Mouse (Mus musculus): ENCODE measurements around the gene C9orf72. TPM values are rescaled to one million over a fixed set of nuclear protein-coding genes. Genes with fewer than 3 reads are reported as not detected.

C9orf72 gene
- total and polyA plus RNA-seq, 3 experiments, result 4.1 to 4.2 TPM; not detected in 1

- Histone ChIP-seq H3K4me1 (ENCODE audit: control insufficient read depth in 1 of 2, insufficient read depth in 2 of 2, low read length in 2 of 2) (peaks cover 7 to 26% of the 10 kb centered on the region in 2 experiments), H3K79me2 (ENCODE audit: control insufficient read depth, insufficient read depth, low read length, poor library complexity) (peaks cover 6% of the 10 kb centered on the region; the same call in 1 of the 2 replicates), H3K4me3 (ENCODE audit: control insufficient read depth in 1 of 2, insufficient read depth in 1 of 2, low read depth in 2 of 2, low read length in 2 of 2) (peak overlapping the region in 1 of 2 experiments; percentile 33; a peak in 2 of 4 replicates), H3K27me3 (ENCODE audit: control insufficient read depth in 1 of 2, insufficient read depth in 2 of 2, low read length in 2 of 2) (no peaks in the 10 kb centered on the region), H3K36me3 (ENCODE audit: control insufficient read depth in 1 of 2, insufficient read depth in 2 of 2, low read length in 2 of 2) (peaks cover 0 to 21% of the 10 kb centered on the region in 2 experiments; a peak in 2 of 4 replicates), H3K9ac (ENCODE audit: control insufficient read depth, low read depth, low read length, poor library complexity, severe bottlenecking) (no peak overlapping the region), H3K27ac (ENCODE audit: control insufficient read depth, low read depth, low read length) (no peak overlapping the region), H3K9me3 (replicated peaks; ENCODE audit: insufficient read depth, low read length) (no peaks in the 10 kb centered on the region)
- TF ChIP-seq SIN3A (IDR thresholded peaks at IDR 0.05; ENCODE audit: low read length), result peak; percentile 48
- TF ChIP-seq RCOR1 (IDR thresholded peaks at IDR 0.05; ENCODE audit: low read depth, low read length), result peak; percentile 76
- TF ChIP-seq RAD21 (IDR thresholded peaks at IDR 0.05; ENCODE audit: low read depth, low read length), result no peak
- peak; percentile 54 to 60; a peak in 3 of 4 replicates for TF ChIP-seq EP300 (IDR thresholded peaks at IDR 0.05; ENCODE audit: low read depth in 1 of 2, low read length in 2 of 2)
- TF ChIP-seq ETS1 (IDR thresholded peaks at IDR 0.05; ENCODE audit: low read depth, low read length), result peak; percentile 39; the same call in 1 of the 2 replicates
- no peak for TF ChIP-seq NELFE (IDR thresholded peaks at IDR 0.05; ENCODE audit: low read depth, low read length)
- peak; percentile 61 for TF ChIP-seq GATA1 (IDR thresholded peaks at IDR 0.05; ENCODE audit: low read depth, low read length)
- peak; percentile 23; the same call in 1 of the 2 replicates for TF ChIP-seq TCF12 (IDR thresholded peaks at IDR 0.05; ENCODE audit: low read depth, low read length)
- peak; percentile 59 for DNase-seq (ENCODE audit: low read depth, low spot score)
Observed at GRCm38 (mm10) chr4:35228260-35228659, 2.3 kb upstream of the C9orf72 start.

DNA sequence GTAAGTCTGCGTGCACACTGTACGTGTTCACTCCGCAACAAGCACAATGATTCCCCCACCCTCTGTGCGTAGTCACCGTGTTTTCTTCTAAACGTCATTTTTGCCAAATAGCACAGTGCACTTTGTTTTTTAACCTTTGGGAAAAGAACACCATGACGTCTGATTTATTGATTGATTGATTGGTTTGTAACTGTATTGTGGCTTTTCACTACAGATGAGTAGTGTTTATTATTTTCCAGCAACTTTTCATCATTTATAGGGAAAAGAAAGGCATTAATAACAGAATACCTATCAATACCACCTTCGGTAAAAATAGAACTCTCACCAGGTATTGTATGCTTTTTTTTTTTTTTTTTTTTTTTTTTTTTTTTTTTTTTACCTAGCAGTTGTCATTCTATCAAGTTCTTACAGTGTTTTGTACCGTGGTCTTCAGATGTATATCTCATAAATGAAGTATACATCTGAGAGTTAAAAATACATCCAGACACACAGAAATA, 569 bp upstream of the C9orf72 start:
- H3K4me3 ChIP-seq (ENCODE audit: control insufficient read depth in 1 of 2, insufficient read depth in 1 of 2, low read depth in 2 of 2, low read length in 2 of 2), result peak overlapping the region; percentile 82 to 99
- no peaks in the 10 kb centered on the region for H3K27me3 ChIP-seq (ENCODE audit: control insufficient read depth in 1 of 2, insufficient read depth in 2 of 2, low read length in 2 of 2)
- H3K4me1 ChIP-seq (ENCODE audit: control insufficient read depth in 1 of 2, insufficient read depth in 2 of 2, low read length in 2 of 2), result peaks cover 7 to 32% of the 10 kb centered on the region in 2 experiments
- H3K79me2 ChIP-seq (ENCODE audit: control insufficient read depth, insufficient read depth, low read length, poor library complexity), result peaks cover 8% of the 10 kb centered on the region; the same call in 1 of the 2 replicates
- H3K9me3 ChIP-seq (replicated peaks; ENCODE audit: insufficient read depth, low read length), result no peaks in the 10 kb centered on the region
- no peak for DNase-seq (ENCODE audit: low read depth, low spot score)
- peaks cover 0 to 36% of the 10 kb centered on the region in 2 experiments; a peak in 2 of 4 replicates for H3K36me3 ChIP-seq (ENCODE audit: control insufficient read depth in 1 of 2, insufficient read depth in 2 of 2, low read length in 2 of 2)
- H3K9ac ChIP-seq (ENCODE audit: control insufficient read depth, low read depth, low read length, poor library complexity, severe bottlenecking), result peak overlapping the region; percentile 87
- H3K27ac ChIP-seq (ENCODE audit: control insufficient read depth, low read depth, low read length), result peak overlapping the region; percentile 86
- peak; percentile 15; the same call in 1 of the 2 replicates for TF ChIP-seq ZNF384 (IDR thresholded peaks at IDR 0.05; ENCODE audit: low read depth, low read length)
- no peak for TF ChIP-seq MAFK (IDR thresholded peaks at IDR 0.05; ENCODE audit: borderline replicate concordance, low read depth, low read length)
- no peak for TF ChIP-seq TAL1 (IDR thresholded peaks at IDR 0.05; ENCODE audit: low read length)
- no peak for TF ChIP-seq TCF12 (IDR thresholded peaks at IDR 0.05; ENCODE audit: low read depth, low read length)

- no peaks in the 10 kb centered on the region for H3K27me3 ChIP-seq (ENCODE audit: control insufficient read depth in 1 of 2, insufficient read depth in 2 of 2, low read length in 2 of 2)
- no peaks in the 10 kb centered on the region for H3K9me3 ChIP-seq (replicated peaks; ENCODE audit: insufficient read depth, low read length)
- H3K79me2 ChIP-seq (ENCODE audit: control insufficient read depth, insufficient read depth, low read length, poor library complexity), result peaks cover 8% of the 10 kb centered on the region; the same call in 1 of the 2 replicates
- peaks cover 0 to 46% of the 10 kb centered on the region in 2 experiments; a peak in 2 of 4 replicates for H3K36me3 ChIP-seq (ENCODE audit: control insufficient read depth in 1 of 2, insufficient read depth in 2 of 2, low read length in 2 of 2)
- H3K27ac ChIP-seq (ENCODE audit: control insufficient read depth, low read depth, low read length), result peak overlapping the region; percentile 20; the same call in 1 of the 2 replicates
- H3K4me1 ChIP-seq (ENCODE audit: control insufficient read depth in 1 of 2, insufficient read depth in 2 of 2, low read length in 2 of 2), result peaks cover 12 to 41% of the 10 kb centered on the region in 2 experiments
- H3K4me3 ChIP-seq (ENCODE audit: control insufficient read depth in 1 of 2, insufficient read depth in 1 of 2, low read depth in 2 of 2, low read length in 2 of 2), result peak overlapping the region; percentile 82 to 99
- peak overlapping the region; percentile 80 for H3K9ac ChIP-seq (ENCODE audit: control insufficient read depth, low read depth, low read length, poor library complexity, severe bottlenecking)
- TF ChIP-seq MXI1 (IDR thresholded peaks at IDR 0.05; ENCODE audit: low read depth, low read length) (no peak), GATA1 (IDR thresholded peaks at IDR 0.05; ENCODE audit: low read depth, low read length) (0 out of 2 replicates have a peak, but pooled peaks have one; percentile 14), POLR2A (IDR thresholded peaks at IDR 0.05; ENCODE audit: control insufficient read depth in 1 of 2, insufficient read depth in 1 of 2, low read depth in 1 of 2, low read length in 2 of 2, poor library complexity in 1 of 2) (peak in 1 of 2 experiments; percentile 51; a peak in 1 of 4 replicates), NRF1 (IDR thresholded peaks at IDR 0.05; ENCODE audit: insufficient read depth, low read depth, low read length, poor library complexity, severe bottlenecking) (no peak), ELF1 (IDR thresholded peaks at IDR 0.05; ENCODE audit: low read depth, low read length) (peak; percentile 1; the same call in 1 of the 2 replicates), SIN3A (IDR thresholded peaks at IDR 0.05; ENCODE audit: low read length) (peak; percentile 28; the same call in 1 of the 2 replicates)
- peak; percentile 61 for DNase-seq (ENCODE audit: low read depth, low spot score)
Observed at GRCm38 (mm10) chr4:35225141-35225733, 738 bp downstream of the C9orf72 start.
